Mouse (Mus musculus) liver, adult 2 months (tissue): ENCODE results near the gene Pan2. TPM values are rescaled to one million over a fixed set of nuclear protein-coding genes. Genes with fewer than 3 reads are reported as not detected.
"Not testable (repeated sequence)": the region's sequence is repeated elsewhere in the genome, so short reads cannot be mapped to it uniquely, and the experiment has no call there.

Experiments
- DNase-seq: peaks from one replicate; pipeline ENCODE4 v3.0.0-alpha.2; 2011; ENCODE audit warnings: low read depth, low spot score; ENCODE audit errors: extremely low read depth
- H3K27ac ChIP-seq: fragments of 200-500 bp; replicated peaks from 2 replicates; pipeline ENCODE4 v1.5.1; 2012; ENCODE audit warnings: low read depth, mild to moderate bottlenecking, control low read depth, inconsistent platforms, low read length; ENCODE audit not compliant: insufficient read depth
- H3K27me3 ChIP-seq: fragments of 200-500 bp; 2 replicates; pipeline ENCODE4 v1.6.1; 2012; ENCODE audit warnings: mild to moderate bottlenecking, moderate library complexity, low read length, inconsistent platforms; ENCODE audit not compliant: control insufficient read depth, insufficient read depth
- H3K36me3 ChIP-seq: fragments of 200-500 bp; 2 replicates; pipeline ENCODE4 v1.6.1; 2012; ENCODE audit warnings: low read length, inconsistent platforms; ENCODE audit not compliant: control insufficient read depth, insufficient read depth
- H3K4me1 ChIP-seq: fragments of 200-500 bp; 2 replicates; pipeline ENCODE4 v1.6.1; 2011; ENCODE audit warnings: low read length; ENCODE audit not compliant: control insufficient read depth, insufficient read depth
- H3K4me3 ChIP-seq: fragments of 200-500 bp; 2 replicates; pipeline ENCODE4 v1.5.1; 2011; ENCODE audit warnings: low read depth, mild to moderate bottlenecking, control low read depth, low read length, moderate library complexity; ENCODE audit not compliant: insufficient read depth
- H3K79me2 ChIP-seq: fragments of 200-500 bp; 2 replicates; pipeline ENCODE4 v1.6.1; 2012; ENCODE audit warnings: inconsistent platforms, mild to moderate bottlenecking, low read length, moderate library complexity; ENCODE audit not compliant: control insufficient read depth, insufficient read depth
- H3K9ac ChIP-seq: fragments of 200-500 bp; 2 replicates; pipeline ENCODE4 v1.6.1; 2012; ENCODE audit warnings: low read depth, mild to moderate bottlenecking, control low read depth, inconsistent platforms, low read length
- CTCF ChIP-seq: fragments of 200-500 bp; IDR thresholded peaks from 2 replicates; pipeline ENCODE4 v1.5.1; 2011; ENCODE audit warnings: low read depth, low read length, control low read depth
- POLR2A ChIP-seq: fragments of 200-500 bp; IDR thresholded peaks from 2 replicates; pipeline ENCODE4 v1.6.1; 2011; ENCODE audit warnings: low read length, control low read depth; ENCODE audit not compliant: insufficient read depth; ENCODE audit errors: extremely low read depth
- WGBS: fragments of 180-500 bp; shearing (Covaris S2); methylation state at CpG from one replicate; pipeline ENCODE4 v1.1.7; 2018; 5-methylcytosine and 5-hydroxymethylcytosine counted together
- polyA plus RNA-seq: library from polyadenylated mRNA; depleted of rRNA; stranded (reverse); fragments of >200 nt; gene quantifications from 2 replicates; pipeline ENCODE4 v1.2.3, GENCODE M21; 2012
- total RNA-seq: library from RNA; depleted of rRNA; stranded (reverse); fragments of >200 nt; gene quantifications from 2 replicates; pipeline ENCODE4 v1.2.3, GENCODE M21; 2014

The Pan2 gene
- total and polyA plus RNA-seq, 2 experiments, result 9.1 to 20.3 TPM

DNA sequence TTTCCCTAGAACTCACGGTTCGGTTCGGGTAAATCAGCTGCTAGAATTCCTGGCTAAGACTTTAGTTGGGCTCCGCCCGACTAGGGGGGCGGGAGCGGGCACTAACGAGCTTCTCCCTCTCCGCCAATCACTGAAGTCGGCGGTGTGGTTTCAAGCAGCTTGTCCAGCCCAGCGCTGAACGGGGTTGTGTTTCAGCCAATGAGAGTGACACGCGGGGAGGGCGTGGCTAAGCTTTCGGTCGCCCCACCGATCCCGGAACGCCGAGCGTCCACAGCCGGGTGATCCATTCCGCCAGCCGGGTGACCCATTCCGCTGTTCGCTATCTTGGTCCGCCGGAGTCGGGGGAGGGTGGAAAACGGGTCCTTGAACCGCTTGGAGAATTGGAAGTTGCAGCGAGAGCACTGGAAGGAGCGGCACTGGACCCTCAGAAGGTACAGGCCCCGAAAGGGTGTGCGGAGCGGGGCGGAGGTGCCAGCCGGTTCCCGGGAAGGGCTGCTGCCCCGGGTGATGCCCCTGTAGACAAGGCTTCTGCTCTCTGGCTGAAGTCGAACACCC is 32.8 kb upstream of the Pan2 start, which contains the start of gene Stat2:
Gene Stat2, plus strand, starts transcription at position 273 of the 555 bp plus-strand sequence.
- TF ChIP-seq POLR2A (peak; percentile 98), CTCF (no peak)
- H3K4me1 ChIP-seq, result peaks cover 16% of the 10 kb centered on the region
- peak within 1 kb of the TSS; percentile 86 for H3K9ac ChIP-seq
- H3K36me3 ChIP-seq, result peaks cover 7% of the 10 kb centered on the region
- H3K27me3 ChIP-seq, result no peaks in the 10 kb centered on the region
- WGBS, result under 1% methylated on average over 43 of the region's 43 CpGs
- peak; percentile 98 for DNase-seq
- H3K27ac ChIP-seq, result peak within 1 kb of the TSS; percentile 91
- peak within 1 kb of the TSS; percentile 80 for H3K4me3 ChIP-seq
- peaks cover 19% of the 10 kb centered on the region; the same call in 1 of the 2 replicates for H3K79me2 ChIP-seq

DNA sequence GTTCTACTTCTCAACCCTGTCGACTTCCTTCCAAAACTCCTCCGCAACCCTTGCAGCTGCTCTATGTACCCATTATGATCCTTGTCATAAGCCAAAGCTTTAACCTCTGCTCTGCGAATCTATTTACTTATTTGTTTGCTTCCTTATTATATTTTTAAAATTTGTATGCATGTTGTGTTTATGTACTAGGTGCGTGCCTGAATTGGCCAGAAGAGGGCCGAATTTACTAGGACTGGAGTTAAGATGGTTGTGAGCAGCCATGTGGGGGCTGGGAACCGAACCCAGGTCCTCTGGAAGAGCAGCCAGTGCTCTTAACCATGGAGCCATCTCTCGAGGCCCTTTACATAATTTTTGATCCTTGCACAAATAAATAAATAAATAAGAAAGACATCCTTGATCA is 32.3 kb upstream of the Pan2 start:
- peak; percentile 41 for DNase-seq
- TF ChIP-seq POLR2A (no peak), CTCF (no peak)
- H3K4me3 ChIP-seq, result peak overlapping the region; percentile 80
- WGBS, result 7% methylated on average over 7 of the region's 7 CpGs
- peak overlapping the region; percentile 83 for H3K27ac ChIP-seq
- H3K36me3 ChIP-seq, result peaks cover 7% of the 10 kb centered on the region
- H3K79me2 ChIP-seq, result peaks cover 19% of the 10 kb centered on the region; the same call in 1 of the 2 replicates
- H3K4me1 ChIP-seq, result peaks cover 16% of the 10 kb centered on the region
- H3K27me3 ChIP-seq, result no peaks in the 10 kb centered on the region
- peak overlapping the region; percentile 86 for H3K9ac ChIP-seq

DNA sequence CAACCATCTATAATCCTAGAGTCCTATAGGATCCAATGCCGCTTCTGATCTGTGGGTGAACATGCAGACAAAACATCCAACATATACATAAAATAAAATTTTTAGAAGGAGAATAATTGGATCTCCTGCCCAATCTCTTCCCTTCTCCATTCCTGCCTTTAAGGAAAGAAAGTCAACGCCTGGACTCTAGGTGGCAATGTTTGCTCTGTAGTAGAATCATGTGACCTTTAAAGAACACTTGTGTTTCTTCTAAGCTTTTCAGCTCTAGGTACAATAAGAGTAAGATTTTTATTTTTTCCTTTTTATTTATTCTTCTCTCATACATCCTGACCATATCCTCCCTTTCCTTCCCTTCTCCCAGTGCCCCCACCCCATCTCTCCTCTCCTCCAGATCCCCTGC is 31.3 kb upstream of the Pan2 start:
- H3K36me3 ChIP-seq, result peaks cover 14% of the 10 kb centered on the region
- WGBS, result 35% methylated on average over 2 of the region's 2 CpGs
- H3K4me3 ChIP-seq, result peak overlapping the region; percentile 54
- H3K27ac ChIP-seq, result peak overlapping the region; percentile 29
- peak overlapping the region; percentile 68 for H3K9ac ChIP-seq
- peaks cover 16% of the 10 kb centered on the region for H3K4me1 ChIP-seq
- peak; percentile 62 for DNase-seq
- no peaks in the 10 kb centered on the region for H3K27me3 ChIP-seq
- peaks cover 22% of the 10 kb centered on the region; the same call in 1 of the 2 replicates for H3K79me2 ChIP-seq
- TF ChIP-seq POLR2A (no peak), CTCF (no peak)

DNA sequence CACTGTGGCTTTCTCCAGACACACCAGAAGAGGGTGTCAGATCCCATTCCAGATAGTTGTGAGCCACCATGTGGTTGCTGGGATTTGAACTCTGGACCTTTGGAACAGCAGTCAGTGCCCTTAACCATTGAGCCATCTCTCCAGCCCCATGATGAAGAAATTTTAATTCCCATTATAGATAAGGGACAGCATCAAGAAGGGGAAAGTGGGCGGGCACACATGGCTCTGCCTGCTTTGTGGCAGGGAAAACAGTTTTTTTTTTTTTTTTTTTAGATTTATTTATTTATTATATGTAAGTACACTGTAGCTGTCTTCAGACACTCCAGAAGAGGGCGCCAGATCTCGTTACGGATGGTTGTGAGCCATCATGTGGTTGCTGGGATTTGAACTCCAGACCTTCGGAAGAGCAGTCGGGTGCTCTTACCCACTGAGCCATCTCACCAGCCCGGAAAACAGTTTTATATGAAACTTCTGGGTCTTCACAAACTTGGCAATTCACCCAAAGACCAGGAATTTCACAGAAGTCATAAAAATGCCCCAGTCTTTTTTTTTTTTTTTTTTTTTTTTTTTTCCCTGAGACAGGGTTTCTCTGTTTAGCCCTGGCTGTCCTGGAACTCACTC is 30.2 kb upstream of the Pan2 start:
- Histone ChIP-seq H3K79me2 (peaks cover 22% of the 10 kb centered on the region; the same call in 1 of the 2 replicates), H3K36me3 (peaks cover 23% of the 10 kb centered on the region), H3K4me1 (peaks cover 12% of the 10 kb centered on the region)
- H3K27ac ChIP-seq, H3K9ac ChIP-seq, H3K4me3 ChIP-seq, H3K27me3 ChIP-seq: not testable (repeated sequence)
- 72% methylated on average over 7 of the region's 7 CpGs for WGBS
- DNase-seq, result peak; percentile 47

DNA sequence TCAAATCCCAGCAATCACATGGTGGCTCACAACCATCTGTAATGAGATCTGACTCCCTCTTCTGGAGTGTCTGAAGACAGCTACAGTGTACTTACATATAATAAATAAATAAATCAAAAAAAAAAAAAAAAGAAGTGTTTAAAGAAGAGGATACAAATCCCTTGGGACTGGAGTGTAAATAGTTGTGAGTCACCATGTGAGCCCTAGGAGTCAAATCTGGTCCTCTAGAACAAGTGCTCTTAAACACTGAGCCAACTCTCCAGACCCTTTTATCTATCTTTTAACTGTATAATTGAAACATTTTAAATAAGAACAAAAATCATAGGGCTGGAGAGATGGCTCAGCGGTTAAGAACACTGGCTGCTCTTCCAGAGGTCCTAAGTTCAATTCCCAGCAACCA is 27.8 kb upstream of the Pan2 start:
- not testable (repeated sequence) for DNase-seq, H3K27me3 ChIP-seq, H3K4me3 ChIP-seq, H3K27ac ChIP-seq, H3K9ac ChIP-seq
- Histone ChIP-seq H3K4me1 (peaks cover 12% of the 10 kb centered on the region), H3K79me2 (peaks cover 17% of the 10 kb centered on the region; the same call in 1 of the 2 replicates), H3K36me3 (peaks cover 41% of the 10 kb centered on the region)
- 85% methylated on average over 1 of the region's 1 CpGs for WGBS

DNA sequence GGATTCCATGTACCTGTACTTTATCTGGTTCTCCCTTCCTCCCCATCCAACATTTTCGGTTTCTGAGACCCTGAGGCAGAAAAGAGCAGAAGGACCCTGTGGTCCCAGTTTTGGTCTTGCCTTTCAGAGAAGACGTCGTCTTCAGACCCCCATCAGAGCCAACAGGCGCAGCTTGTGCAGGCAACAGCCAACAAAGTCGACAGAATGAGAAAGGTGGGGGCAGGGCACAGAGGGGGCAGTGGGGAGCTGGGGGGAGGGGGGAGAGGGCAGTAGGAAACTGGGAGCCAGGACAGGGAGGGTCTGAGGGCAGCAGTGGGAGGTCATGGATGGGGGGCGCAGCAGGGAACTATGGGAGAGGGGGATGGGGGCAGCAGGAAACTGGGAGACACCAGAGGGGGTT is 25.0 kb upstream of the Pan2 start:
- 78% methylated on average over 6 of the region's 6 CpGs for WGBS
- no peak for DNase-seq
- peaks cover 6% of the 10 kb centered on the region; the same call in 1 of the 2 replicates for H3K79me2 ChIP-seq
- no peak overlapping the region for H3K27ac ChIP-seq
- peaks cover 63% of the 10 kb centered on the region for H3K36me3 ChIP-seq
- TF ChIP-seq CTCF (no peak), POLR2A (no peak)
- peaks cover 7% of the 10 kb centered on the region; the same call in 1 of the 2 replicates for H3K4me1 ChIP-seq
- no peaks in the 10 kb centered on the region for H3K27me3 ChIP-seq
- no peak overlapping the region for H3K4me3 ChIP-seq
- no peak overlapping the region for H3K9ac ChIP-seq
